Mouse (Mus musculus) ES-CJ7 (cell line): ENCODE measurements around the gene Ano6.

Source experiments
- DNase-seq: peaks from one replicate; pipeline ENCODE4 v3.0.0; 2011; ENCODE audit warnings: low read depth, low spot score

Ano6 gene

GRCm38 (mm10) chr15:95790529-95791071, at the start of gene Ano6:
Gene Ano6, plus strand, starts transcription at chr15:95790843.
- peak; percentile 91 for DNase-seq

- no peak for DNase-seq
Measured at GRCm38 (mm10) chr15:95742955-95743354, 47.7 kb upstream of the Ano6 start.

DNA sequence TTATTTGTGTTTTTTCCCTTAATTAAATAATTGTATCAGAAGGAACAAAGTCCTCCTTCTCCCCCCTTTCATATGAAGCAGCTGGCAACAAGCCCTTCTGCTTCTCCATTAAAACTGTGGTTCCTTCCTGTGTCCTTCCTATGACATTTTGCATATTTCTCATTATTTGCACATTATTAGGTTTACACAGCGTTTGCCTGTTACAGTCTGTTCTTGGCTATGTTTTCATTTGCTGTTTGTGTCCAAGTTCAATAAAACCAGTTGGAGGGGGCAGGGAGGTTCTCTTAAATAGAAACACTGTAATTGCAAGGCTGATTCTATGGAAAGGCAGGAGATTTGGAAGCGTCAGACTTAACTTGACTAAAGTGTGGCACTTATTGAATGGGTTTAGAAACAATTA, 46.8 kb upstream of the Ano6 start:
- DNase-seq, result no peak

DNA sequence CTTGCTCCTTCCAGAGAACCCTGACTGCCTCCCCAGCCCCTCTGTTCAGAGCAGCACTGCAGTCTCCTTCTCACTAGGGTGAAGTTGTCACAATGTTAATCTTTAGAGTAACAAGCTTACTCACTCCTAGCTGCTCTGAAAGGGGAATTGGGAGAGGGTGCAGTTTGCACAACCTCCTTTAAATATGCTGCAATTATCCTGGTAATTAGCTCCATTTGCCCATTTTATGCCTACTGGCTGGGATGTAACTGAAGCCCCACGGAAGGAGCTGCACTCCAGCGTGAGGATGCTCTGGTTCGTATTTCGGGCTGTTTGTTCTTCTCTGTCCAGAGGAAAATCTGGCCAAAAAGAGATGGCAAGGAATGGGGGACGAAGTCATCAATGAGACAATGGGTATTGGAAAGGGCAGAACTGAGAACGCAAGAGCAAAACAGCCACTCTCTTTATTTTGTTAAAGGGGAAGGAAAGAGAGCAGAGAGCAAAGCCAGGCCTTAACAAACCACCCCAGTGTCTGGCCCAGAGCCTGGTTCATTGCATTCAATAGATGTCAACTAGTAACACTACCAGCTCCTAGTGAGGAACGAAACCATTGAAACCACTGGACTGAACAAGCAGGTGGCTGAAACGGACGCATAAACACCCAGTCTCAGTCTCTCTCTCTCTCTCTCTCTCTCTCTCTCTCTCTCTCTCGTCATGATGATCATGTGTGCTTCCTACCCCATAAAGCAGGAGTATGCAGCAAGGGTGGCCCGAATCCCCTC, 45.1 kb upstream of the Ano6 start:
- DNase-seq, result no peak

DNA sequence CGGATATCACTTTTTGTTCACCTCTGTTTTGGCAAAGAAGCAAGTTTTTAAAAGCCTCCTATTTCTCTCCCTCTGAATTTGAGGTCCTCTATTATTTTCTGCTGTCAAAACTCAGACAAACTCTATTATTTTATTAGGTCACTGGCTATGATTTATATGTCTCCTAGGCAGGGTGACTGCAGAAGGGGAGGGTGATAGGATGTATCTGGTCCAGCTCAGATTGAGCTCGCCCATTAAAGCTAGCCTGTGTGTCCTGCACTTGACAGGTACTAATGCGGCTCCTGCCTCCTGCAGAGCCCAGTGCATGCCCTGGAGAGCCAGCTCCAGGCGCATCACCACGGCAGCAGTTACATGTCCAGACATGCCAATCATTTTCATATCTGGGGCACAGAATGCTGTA, 44.1 kb upstream of the Ano6 start:
- DNase-seq, result no peak

GRCm38 (mm10) chr15:95746955-95747931, 43.4 kb upstream of the Ano6 start:
- DNase-seq, result no peak

DNA sequence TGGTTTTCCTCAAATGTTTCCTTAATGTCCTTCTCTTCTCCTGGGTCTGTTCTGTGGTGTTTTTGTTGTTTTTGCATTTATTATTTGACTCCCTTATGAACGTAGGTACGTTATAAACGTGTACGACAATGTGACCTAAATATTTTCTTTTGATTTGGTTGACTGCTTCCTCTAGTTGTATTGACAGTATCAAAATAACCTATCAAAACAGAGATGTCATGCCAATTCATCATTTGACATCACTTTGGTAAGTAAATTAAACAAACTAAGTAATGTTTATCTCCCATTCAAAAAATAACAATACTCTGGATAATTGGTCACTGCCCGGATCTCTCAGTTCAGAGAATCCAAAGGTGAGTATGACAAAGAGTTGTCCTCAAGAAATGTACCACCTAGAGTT, 41.4 kb upstream of the Ano6 start:
- DNase-seq, result no peak

- DNase-seq, result no peak
Measured at GRCm38 (mm10) chr15:95750038-95750437, 40.6 kb upstream of the Ano6 start.

DNA sequence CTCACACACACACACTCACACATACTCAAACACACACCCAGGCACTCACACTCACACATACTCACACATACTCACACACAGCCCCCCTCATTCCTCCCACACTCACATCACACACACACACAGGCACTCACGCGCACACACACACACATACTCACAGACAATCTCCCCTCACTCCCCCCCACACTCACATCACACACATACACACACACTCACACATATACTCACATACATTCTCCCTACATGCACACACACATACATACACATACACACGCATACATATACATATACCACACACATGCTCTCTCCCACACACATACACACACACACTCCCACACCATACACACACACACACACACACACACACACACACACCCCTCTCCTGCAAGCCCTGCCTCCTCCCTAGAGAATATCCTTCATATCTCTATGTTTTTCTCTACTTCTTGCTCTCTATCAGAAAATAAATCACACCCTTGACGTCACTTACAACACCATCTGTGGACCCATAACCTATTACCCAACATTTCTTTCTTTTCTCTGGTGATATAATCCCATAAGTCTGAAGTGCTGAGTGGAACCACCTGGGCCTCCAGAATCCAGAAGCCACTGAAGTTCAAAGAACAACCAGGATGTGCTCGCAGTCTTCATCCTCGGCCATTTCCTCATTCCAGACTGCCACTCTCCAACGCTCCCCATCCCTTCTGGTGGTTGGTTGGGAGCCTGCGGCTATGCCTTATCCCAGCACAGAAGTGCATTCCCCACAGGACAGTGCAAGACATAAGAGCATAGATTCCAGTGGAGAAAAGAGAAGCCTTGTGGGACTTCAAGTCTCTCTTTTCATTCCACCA, 38.6 kb upstream of the Ano6 start:
- DNase-seq, result no peak

- no peak for DNase-seq
Measured at GRCm38 (mm10) chr15:95752677-95753019, 38.0 kb upstream of the Ano6 start.

DNA sequence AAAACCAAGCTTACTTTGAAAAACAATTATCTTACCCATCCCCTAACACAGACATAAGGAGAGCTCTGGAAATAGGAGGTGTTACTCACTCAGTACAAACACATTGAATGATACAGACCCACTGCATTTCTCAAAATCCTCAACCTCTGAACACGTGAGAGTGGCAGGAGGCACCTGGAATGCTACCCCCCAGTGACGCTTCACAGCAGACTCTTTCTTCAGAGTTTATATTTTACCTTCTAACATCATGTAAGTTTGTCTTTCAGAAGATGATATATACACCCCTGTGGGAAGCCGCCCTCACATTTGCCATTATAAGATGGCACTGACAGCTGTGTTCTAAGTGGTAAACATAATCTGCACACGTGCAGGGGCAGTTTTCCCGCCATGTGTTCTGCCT, 37.6 kb upstream of the Ano6 start:
- DNase-seq, result no peak

GRCm38 (mm10) chr15:95757169-95757568, 33.5 kb upstream of the Ano6 start:
- no peak for DNase-seq

DNA sequence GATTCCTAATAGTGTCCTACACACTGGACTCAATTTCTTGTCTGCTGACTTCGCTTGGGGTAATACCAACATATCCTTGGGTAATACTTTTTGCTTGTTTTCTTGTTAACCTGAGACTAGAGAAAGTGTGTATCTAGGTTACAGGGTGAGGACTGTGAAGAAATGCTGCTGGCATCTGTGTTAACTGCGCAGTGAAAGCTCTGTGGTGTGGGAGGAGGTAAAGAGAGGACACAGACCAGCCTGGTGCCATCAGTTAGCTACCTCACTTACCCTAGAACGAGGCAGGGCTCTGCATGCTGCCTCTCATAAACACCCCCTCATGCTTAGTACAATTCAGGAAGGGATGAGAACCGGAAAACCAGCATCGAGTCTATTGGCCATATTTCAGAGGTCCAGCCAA, 32.6 kb upstream of the Ano6 start:
- no peak for DNase-seq

GRCm38 (mm10) chr15:95758696-95759434, 31.8 kb upstream of the Ano6 start:
- DNase-seq, result no peak

GRCm38 (mm10) chr15:95759857-95760256, 30.8 kb upstream of the Ano6 start:
- DNase-seq, result no peak

DNA sequence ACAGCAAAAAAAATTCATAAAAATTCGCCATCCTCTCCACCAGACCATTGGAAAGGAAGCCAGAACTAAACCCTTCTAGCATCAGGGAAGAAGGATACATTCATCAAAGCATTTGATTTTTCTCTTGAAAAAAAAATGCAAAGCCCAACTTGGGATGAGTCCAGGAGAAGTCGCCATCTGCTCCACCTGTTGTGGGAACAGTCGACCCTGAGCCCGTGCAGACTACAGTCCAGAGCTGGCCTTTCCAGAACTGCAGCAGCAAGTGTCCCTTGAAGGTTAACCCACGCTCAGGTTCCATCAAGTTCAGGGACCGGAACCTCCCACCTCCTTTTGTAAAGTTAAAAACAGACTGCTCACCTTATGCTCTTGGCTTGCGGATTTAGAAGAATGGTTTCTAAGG, 29.2 kb upstream of the Ano6 start:
- no peak for DNase-seq

GRCm38 (mm10) chr15:95762661-95763303, 27.9 kb upstream of the Ano6 start:
- DNase-seq, result peak; percentile 72

DNA sequence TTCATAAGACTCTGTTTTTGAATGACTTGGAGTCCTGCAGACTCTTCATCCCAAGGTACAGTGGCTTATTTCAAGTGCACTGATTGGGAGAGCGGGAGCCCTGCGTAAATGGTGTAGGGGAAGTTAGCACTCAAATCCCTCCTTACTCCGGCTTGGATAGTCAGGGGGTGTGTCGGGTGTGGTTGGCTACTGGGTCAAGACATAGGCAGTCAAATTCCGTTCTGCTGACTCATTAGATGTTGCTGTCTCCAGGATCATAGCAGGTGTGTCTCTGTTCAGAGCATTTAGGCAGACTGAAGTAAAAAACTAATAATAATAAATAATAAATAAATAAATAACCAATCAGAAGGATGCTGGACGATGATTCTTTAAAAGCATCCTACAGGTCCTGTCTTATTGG, 27.2 kb upstream of the Ano6 start:
- peak; percentile 62 for DNase-seq

GRCm38 (mm10) chr15:95765271-95765670, 25.4 kb upstream of the Ano6 start:
- DNase-seq, result no peak

DNA sequence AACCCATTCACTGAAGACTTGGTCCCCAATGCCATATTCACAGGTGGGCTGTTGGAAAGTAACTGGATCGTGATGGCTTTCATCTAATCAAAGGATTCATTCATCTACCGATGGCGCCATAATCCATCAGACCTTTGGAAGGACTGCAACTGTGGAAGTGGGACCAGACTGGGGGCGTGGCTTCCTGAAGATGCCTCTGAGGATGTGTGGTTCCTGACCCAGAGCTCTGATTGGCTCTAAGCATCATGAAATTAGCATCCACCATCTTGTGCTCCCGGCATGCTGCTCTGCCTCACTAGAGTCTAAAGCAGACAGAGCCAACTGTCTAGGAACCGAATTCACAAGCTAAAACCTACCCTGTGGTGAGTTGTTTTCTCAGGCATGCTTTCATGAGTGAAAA, 24.7 kb upstream of the Ano6 start:
- DNase-seq, result peak; percentile 65
